Mouse (Mus musculus) left cerebral cortex, adult 8-10 months (tissue): ENCODE results near the gene Krt88. TPM values are rescaled to one million over a fixed set of nuclear protein-coding genes. Genes with fewer than 3 reads are reported as not detected.

ENCODE experiments used
- DNase-seq, 2 experiments: peaks; one replicate each; pipeline ENCODE4 v3.0.0; 2022; ENCODE audit warnings: low spot score in 2 of 2
- total RNA-seq, 4 experiments: library from RNA; stranded (reverse); gene quantifications; 2 replicates each; pipeline ENCODE4 v1.2.4; 2022

The Krt88 gene
- total RNA-seq, 4 experiments from 2014 or later: not detected

DNA sequence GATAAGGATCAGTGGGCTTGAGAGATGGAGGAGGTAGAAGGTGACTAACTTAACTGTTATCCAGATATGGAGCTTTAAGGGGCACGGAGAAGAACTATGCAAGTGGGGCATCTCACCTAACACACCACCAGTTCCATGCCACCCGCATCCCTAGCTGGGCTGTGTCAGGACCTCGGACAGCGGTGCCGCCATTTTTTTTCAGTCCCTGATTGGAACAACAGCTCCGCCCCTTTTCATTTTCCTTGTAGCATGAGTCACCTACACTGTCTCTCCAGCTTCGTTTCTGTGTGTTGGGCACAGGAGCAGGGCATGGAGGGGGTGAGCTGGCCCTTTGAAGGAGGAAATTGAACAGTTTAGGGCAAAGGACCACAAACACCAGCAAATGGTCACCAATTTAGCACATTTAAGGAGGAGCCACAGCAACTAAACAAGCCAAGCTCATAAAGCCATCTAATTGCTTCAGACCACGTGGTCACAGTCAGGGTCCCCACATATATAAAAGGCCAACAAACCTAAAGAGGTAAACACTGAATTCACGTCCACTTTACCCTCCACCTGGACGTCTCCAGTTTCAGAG lies 25.5 kb downstream of the Krt88 start, which contains the start of gene Krt86:
Gene Krt86 (plus strand): TSS at position 527 of the 577 bp plus-strand sequence.
- no peak for DNase-seq

DNA sequence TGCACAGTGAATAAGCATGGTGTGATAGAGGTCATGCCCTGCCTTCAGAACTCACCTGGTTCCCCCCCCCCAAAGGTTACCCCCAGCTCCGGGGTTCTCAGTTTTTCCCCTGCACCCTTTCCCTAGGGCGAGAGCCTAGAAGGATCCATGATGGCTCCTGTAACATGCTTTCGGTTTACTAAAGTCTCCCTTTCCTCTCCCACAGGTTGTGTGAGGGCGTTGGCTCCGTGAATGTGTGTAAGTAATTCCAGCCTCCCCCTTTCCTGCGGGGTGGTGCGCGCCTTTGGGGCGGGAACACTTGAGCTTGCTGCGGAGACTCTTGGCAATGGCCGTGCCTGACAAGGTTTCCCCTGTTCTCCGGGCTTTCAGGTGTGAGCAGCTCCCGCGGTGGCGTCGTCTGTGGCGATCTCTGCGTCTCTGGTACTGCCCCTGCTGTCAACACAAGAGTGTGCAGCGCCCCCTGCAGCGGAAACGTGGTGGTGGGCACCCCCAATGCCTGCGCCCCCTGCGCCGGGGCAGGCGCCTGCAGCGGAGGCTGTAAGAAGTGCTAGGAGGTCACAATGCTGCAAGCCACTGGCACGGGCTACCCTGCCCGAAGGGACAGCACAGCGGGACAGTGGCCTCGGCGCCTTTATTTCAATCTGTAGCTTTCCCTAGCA lies 31.6 kb downstream of the Krt88 start:
- peak; percentile 25 for DNase-seq

DNA sequence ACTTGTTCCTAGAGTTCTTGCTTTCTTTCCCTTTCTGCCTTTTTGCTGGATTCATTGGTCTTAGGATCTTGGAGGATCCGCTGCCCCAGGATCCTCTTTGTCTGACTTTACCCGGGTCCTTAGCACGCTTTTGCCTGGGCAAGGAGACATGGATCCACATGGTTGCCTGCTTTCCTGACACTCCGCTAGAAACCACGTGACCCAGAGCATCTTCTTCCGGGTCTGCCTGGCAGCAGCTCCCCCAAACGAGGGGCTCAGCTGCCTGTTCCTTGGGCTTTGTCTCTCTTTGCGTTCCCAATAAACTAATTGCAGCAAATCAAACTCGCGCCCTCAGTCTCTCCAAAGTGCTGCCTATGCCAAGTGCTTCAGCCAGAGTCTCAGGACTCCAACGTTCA lies 32.1 kb downstream of the Krt88 start:
- DNase-seq: no peak

DNA sequence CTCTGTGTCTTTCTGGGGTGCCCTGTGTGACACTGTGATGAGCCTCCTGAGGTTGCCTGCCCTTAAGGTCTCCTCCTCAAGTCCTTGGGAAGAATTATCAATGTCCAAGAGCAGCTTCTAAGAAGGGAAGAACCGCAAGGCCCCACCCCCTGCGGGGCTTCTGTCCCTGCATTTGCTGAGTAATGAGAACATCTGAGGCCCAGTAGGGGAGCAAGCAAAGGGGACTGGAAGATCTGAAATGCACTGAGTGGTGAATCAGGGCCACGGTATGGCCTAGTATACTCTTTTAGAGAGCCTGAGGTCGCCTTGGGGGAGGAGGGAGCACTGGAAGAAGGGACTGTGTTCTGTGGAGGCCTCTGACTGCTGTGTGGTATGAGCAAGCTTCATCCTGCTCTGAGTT lies 34.5 kb downstream of the Krt88 start:
- no peak for DNase-seq

DNA sequence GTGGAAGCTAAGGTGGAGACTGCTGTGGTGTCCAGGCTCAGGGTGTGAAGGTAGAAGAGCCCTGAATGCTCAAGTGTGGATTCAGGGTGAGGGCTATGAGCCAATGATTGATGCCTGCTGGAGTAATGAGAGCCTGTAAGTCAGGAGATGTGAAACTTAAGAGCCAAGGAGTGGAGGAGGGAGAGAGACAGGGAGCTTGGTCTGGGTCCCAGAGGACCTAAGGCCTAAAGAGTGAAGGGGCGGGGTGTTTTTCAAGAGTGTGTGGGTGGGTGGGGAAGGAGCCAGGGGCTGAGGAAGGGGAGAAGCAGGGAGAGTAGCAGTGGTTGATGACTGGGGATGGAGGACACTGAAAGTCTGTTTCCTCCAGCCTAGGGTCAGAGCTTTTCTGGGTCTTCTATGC lies 36.1 kb downstream of the Krt88 start:
- no peak for DNase-seq

DNA sequence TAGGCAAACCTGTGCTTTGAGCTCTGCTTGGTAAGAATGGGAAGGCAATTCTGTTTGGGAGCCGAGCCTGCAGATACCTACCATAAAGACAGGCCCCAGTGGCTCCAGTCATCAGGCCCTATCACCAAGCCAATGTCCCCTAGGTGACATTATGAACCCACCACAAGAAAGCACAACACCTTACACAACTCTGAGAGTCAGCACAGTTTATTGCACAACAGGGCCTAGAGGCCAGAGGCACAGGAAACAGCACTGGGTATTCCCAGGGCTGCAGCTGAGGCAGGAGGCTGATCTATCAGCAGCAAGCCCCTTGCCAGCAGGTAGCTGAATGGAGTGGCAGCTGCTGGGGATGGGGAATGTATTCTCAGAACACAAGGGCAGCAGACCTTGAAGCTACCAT lies 37.4 kb downstream of the Krt88 start:
- no peak for DNase-seq

DNA sequence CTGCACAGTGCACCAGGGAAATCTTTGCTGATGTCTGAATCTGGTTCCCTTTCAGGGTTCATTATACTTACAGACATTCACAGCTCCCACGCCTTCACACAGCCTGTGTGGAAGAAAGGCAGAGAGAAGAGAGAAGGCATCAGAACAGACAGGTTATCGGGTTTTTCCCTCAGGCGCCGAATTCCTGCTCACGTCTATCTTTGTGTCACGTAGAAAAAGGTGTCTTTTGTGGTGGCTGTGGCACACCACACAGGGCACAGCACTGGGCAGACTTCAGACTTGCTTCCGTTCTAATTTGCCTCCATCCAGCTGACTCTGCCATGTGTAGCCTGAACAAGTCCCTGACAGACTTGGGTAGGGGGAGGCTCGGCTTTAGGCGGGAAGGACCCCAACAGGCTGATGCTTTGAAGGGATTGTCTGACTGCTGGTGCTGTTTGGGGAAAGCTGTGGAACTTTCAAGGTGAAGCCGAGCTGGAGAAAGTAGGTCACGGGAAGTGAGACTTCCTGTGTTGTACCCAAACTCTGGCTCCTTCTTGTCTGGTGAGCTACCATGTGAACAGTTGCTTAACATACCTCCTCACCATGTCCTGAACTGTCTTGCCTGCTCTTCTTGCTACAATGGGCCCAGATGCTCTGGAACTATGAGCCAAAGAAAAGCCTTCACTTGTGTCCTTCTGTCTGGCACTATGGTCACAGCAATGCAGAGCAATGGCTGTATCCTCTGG lies 38.5 kb downstream of the Krt88 start:
- DNase-seq: peak in 1 of 2 experiments; percentile 23

DNA sequence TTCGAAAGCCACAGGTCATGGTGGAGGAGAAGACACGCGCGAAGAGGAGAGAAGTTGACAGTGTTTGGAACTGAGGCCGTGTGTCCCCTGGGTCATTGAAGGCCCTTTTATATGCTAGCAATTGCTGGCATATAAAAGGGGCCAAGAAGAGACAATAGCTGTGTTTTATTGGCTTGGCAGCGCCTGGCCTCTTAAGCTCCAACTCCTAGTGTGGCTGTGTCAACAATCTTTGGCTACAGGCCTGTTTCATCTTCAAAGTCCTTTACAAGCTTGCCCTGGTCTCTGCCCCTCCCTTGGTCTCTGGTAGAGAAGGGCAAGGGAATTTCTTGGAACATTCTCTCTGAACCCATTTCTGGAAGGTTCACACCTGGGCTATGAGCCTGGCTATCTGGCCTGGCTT lies 43.9 kb downstream of the Krt88 start, which contains the start of gene Krt83:
Gene Krt83 (minus strand): TSS at position 82 of the 400 bp plus-strand sequence.
- no peak for DNase-seq

DNA sequence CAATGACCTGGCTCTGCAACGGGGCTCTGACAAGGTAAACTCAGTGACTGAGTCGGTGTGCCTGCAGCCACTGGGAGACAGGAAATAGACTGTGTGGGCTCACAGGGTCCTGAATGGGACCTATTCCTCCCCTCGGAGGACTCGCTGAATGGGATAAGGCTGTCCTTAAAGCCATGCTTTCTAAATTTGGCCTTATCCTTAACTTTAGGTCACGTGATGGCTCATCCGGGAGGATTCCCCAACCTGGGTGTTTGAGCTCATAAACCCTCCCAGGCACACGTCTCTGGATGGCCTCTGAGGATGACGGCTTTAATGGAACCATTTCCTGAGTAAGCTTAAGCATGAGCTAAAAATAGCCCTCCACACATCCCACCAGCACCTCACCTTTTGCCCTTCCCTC lies 45.2 kb downstream of the Krt88 start:
- no peak for DNase-seq

DNA sequence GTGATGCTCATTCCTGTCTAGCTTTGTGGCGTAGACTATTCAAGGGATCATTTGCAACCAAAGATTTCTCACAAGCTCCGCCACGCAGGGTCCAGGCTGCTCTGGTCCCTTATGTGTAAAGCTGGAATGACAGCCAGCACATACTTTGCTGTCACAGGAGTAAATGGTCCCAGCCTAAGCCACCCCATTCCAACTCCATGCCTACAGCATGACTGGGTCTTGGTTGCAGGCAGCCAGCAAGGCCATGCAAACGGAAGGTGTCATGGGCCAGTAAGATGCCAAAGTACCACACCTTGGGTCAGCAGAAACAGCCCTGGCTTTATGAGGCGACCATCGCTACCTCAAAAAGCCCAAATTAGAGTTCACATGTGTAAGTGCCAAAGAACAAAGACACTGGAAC lies 46.2 kb downstream of the Krt88 start:
- no peak for DNase-seq

DNA sequence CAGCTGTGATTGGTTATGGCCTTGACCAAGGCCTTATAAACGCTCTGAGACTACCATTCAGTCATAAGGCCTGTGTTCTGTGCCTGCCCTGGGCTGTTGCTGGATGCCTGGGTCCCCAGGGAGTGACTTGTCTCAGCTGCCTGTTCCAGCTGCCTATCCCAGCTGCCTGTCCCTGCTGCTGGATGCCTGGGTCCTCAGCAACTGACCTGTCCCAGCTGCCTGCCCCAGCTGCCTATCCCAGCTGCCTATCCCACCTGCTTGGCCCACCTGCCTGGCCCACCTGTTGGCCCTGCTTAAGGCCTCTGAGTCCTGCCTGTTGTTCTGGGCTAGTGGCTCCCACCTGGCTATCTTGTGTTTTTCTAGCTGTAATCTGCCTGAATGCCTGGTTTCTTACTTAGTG lies 46.7 kb downstream of the Krt88 start:
- DNase-seq: no peak

DNA sequence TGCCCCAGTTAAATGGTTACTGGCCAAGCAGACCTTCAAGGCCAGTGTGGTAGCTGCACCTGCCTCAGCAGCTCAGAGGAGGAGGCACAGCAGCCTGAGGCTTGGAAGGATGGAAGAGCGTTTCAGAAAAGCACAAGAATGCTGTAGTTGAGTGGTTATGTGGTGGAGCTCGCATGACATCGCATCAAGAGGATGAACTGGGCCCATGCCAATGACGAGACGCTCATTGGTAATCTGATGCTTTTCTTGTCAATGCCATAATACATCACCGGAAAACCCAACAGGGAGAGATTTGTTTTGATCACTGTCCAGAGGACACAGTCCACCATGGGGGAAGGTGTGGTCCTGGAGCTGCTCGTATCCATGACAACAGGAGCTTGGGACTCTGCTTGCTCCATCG lies 47.7 kb downstream of the Krt88 start:
- DNase-seq: no peak

DNA sequence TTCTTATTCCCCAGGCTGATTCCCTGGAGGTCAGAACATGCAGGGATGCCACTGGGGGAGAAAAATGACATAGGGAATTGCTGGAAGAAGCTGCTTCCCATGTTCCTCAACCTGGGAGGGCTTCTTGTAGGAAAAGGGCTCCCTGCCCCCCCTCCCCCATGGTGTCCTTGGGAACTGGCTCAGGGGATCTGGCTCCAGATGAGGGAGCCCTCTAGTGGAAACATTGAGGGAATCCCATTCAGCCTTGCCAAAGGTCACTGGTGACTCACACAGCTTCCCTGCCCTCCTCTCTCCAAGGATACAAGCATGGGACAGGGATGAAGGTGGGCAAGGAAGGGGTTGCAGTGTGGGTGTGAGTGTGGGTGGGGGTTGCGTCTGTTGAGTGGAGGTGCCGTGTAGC lies 49.6 kb downstream of the Krt88 start:
- DNase-seq: no peak

Other genes with a start within 250 kb of the Krt88 start
- gene Grasp, start 223.6 kb upstream of the Krt88 start, total RNA-seq: 10 to 100 TPM; 56.3 to 63.9 (median 62.1) TPM
- 100 to 1,000 TPM in 1 of 4 experiments, 10 to 100 TPM in 3; 36.3 to 102 (median 74.5) TPM for gene Nr4a1, start 193.5 kb upstream of the Krt88 start, total RNA-seq
- 10 to 100 TPM; 35.9 to 39.3 (median 37.6) TPM for gene Atg101, start 163.5 kb upstream of the Krt88 start, total RNA-seq
- gene 6030408B16Rik, start 154.5 kb upstream of the Krt88 start, total RNA-seq: under 1 TPM in 3 of 4 experiments, not detected in 1; 0.18 to 0.91 (median 0.84) TPM
- gene Krt80, start 77.6 kb upstream of the Krt88 start, total RNA-seq: 1 to 10 TPM; 3.4 to 5.1 (median 4.2) TPM
- gene Krt7, start 36.7 kb upstream of the Krt88 start, total RNA-seq: under 1 TPM in 3 of 4 experiments, not detected in 1; 0.15 to 0.65 (median 0.19) TPM
- gene Krt87, start 8.9 kb upstream of the Krt88 start, total RNA-seq: under 1 TPM in 1 of 4 experiments, not detected in 3; 0.21 TPM
- gene Krt81, start 16.0 kb downstream of the Krt88 start, total RNA-seq: not detected
- not detected for gene Krt86, start 25.7 kb downstream of the Krt88 start, total RNA-seq
- gene Krt83, start 43.8 kb downstream of the Krt88 start, total RNA-seq: not detected
- not detected for gene Gm49425, start 69.5 kb downstream of the Krt88 start, total RNA-seq
- gene Krt84, start 85.1 kb downstream of the Krt88 start, total RNA-seq: not detected
- not detected for gene Krt82, start 102.9 kb downstream of the Krt88 start, total RNA-seq
- not detected for gene Krt90, start 115.2 kb downstream of the Krt88 start, total RNA-seq
- gene Krt75, start 126.2 kb downstream of the Krt88 start, total RNA-seq: not detected
- gene Gm5414, start 180.4 kb downstream of the Krt88 start, total RNA-seq: not detected
- not detected for gene Gm5478, start 199.6 kb downstream of the Krt88 start, total RNA-seq
- gene Krt6b, start 232.5 kb downstream of the Krt88 start, total RNA-seq: not detected
- gene Krt6a, start 246.6 kb downstream of the Krt88 start, total RNA-seq: not detected